Mouse (Mus musculus): ENCODE data around the gene Arhgap45.
A peak's percentile ranks its signal among the peaks of the same experiment; 100 is the strongest.

DNA sequence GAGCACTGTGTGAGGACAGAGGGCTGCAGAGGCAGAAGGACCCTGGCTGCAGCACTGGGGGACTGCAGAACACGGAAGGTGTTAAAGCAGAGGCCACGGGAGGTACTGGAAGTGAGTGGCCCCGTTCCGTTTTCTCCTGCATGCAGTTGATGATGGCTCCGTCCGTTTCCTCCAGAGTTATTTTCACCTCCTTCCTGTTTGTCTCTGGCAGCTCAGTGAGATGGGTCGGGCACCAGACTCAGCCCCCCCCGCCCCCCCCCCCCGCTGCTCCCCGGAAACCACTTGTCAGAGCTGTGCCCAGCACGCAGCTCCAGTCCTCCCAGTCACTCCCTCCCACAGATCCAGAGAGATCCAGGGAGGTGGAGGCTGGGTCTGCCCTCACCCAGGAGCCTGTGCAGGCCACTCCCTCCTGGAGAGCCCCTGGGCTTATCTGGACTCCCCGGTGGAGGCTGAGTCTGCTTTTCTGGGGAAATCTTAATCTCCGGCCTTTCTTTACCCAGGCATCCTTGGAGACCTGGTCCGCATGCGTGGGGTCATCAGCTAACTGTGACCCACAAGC lies 2.4 kb downstream of the Arhgap45 start:
- TF ChIP-seq CTCF (IDR thresholded peaks at IDR 0.05; ENCODE audit: insufficient read depth, low read length), result no peak
- TF ChIP-seq POLR2A (IDR thresholded peaks at IDR 0.05; ENCODE audit: borderline replicate concordance, extremely low read depth, low read depth, low read length), result peak; percentile 41; the same call in 1 of the 2 replicates

Data from lung, adult 2 months (tissue).